Mouse (Mus musculus) G1E (cell line): ENCODE data around the gene Fam185a.

ENCODE experiments used
- CTCF ChIP-seq: IDR thresholded peaks from 2 replicates; pipeline ENCODE4 v1.5.1; 2012; ENCODE audit warnings: low read depth, low read length, inconsistent platforms, mixed read lengths
- GATA1 ChIP-seq: IDR thresholded peaks from 2 replicates; pipeline ENCODE4 v1.6.1; 2012; ENCODE audit warnings: borderline replicate concordance, low read length, inconsistent platforms, mixed read lengths
- GATA2 ChIP-seq: IDR thresholded peaks from 2 replicates; pipeline ENCODE4 v1.6.1; 2012; ENCODE audit warnings: low read depth, low read length, inconsistent platforms, borderline replicate concordance
- POLR2AphosphoS5 ChIP-seq: IDR thresholded peaks from 2 replicates; pipeline ENCODE4 v1.6.1; 2012; ENCODE audit warnings: low read depth, low read length, inconsistent platforms; ENCODE audit not compliant: insufficient replicate concordance
- TAL1 ChIP-seq: conservative IDR thresholded peaks from 2 replicates; pipeline ENCODE4 v1.6.1; 2012; ENCODE audit warnings: low read depth, low read length, inconsistent platforms, mixed read lengths

- TF ChIP-seq CTCF = no peak
- TF ChIP-seq TAL1 = no peak
- TF ChIP-seq GATA1 = no peak
- TF ChIP-seq POLR2AphosphoS5 = no peak
- TF ChIP-seq GATA2 = no peak
Measured at GRCm38 (mm10) chr5:21519166-21519565, 94.4 kb downstream of the Fam185a start.
